Mouse (Mus musculus) frontal cortex, postnatal 14 days (tissue): ENCODE measurements at regions not wholly inside any gene's neighbourhood (a gene's known extent, or its start where the extent isn't known, plus 50 kb on each side); places are given as distances from the start of the nearest gene placed in this dataset.
"Not testable (repeated sequence)": the region's sequence is repeated elsewhere in the genome, so short reads cannot be mapped to it uniquely, and the experiment has no call there.

Source experiments
- DNase-seq, 2 experiments: peaks; one replicate each; pipeline ENCODE4 v3.0.0; 2022; ENCODE audit warnings: low spot score in 2 of 2

- DNase-seq: no peak
Observed at GRCm38 (mm10) chr1:80969927-80970326, 106.8 kb upstream of the Nyap2 start.

GRCm38 (mm10) chr1:80969194-80969593, 107.6 kb upstream of the Nyap2 start:
- no peak for DNase-seq

- no peak for DNase-seq
Observed at GRCm38 (mm10) chr1:80965792-80966191, 111.0 kb upstream of the Nyap2 start.

GRCm38 (mm10) chr1:80964376-80964775, 112.4 kb upstream of the Nyap2 start:
- DNase-seq: no peak

- no peak for DNase-seq
Observed at GRCm38 (mm10) chr1:80963838-80964237, 112.9 kb upstream of the Nyap2 start.

GRCm38 (mm10) chr1:80950406-80950805, 126.3 kb upstream of the Nyap2 start:
- no peak for DNase-seq

- DNase-seq: not testable (repeated sequence)
Observed at GRCm38 (mm10) chr1:80946049-80946448, 130.7 kb upstream of the Nyap2 start.

GRCm38 (mm10) chr1:80939372-80939771, 137.4 kb upstream of the Nyap2 start:
- DNase-seq: no peak

GRCm38 (mm10) chr1:80899281-80899680, 141.0 kb upstream of the Dock10 start:
- no peak for DNase-seq

GRCm38 (mm10) chr1:80874140-80874849, 116.0 kb upstream of the Dock10 start:
- no peak for DNase-seq

- DNase-seq: no peak
Observed at GRCm38 (mm10) chr1:80873596-80873995, 115.3 kb upstream of the Dock10 start.

- DNase-seq: no peak
Observed at GRCm38 (mm10) chr1:80868805-80869204, 110.5 kb upstream of the Dock10 start.

- DNase-seq: no peak
Observed at GRCm38 (mm10) chr1:80856981-80857380, 98.7 kb upstream of the Dock10 start.

GRCm38 (mm10) chr1:80854945-80855656, 96.8 kb upstream of the Dock10 start:
- no peak for DNase-seq

GRCm38 (mm10) chr1:80854289-80854701, 96.0 kb upstream of the Dock10 start:
- peak; percentile 43 to 65 for DNase-seq

GRCm38 (mm10) chr1:80852761-80853160, 94.4 kb upstream of the Dock10 start:
- DNase-seq: no peak

GRCm38 (mm10) chr1:80830196-80830794, 72.0 kb upstream of the Dock10 start:
- no peak for DNase-seq

- no peak for DNase-seq
Observed at GRCm38 (mm10) chr1:80826383-80826782, 68.1 kb upstream of the Dock10 start.

- no peak for DNase-seq
Observed at GRCm38 (mm10) chr1:80823953-80824352, 65.6 kb upstream of the Dock10 start.

- no peak for DNase-seq
Observed at GRCm38 (mm10) chr1:80822185-80822584, 63.9 kb upstream of the Dock10 start.

- no peak for DNase-seq
Observed at GRCm38 (mm10) chr1:80812906-80813305, 54.6 kb upstream of the Dock10 start.
